Mouse (Mus musculus): ENCODE results near the gene Wdtc1. TPM values are rescaled to one million over a fixed set of nuclear protein-coding genes. Genes with fewer than 3 reads are reported as not detected.
A peak's percentile ranks its signal among the peaks of the same experiment; 100 is the strongest.

Wdtc1 gene
- total and polyA plus RNA-seq, 3 experiments = 13.2 to 35.3 TPM; not detected in 1

GRCm38 (mm10) chr4:133379861-133380260, 26.6 kb upstream of the Wdtc1 start:
- TF ChIP-seq MEF2A (IDR thresholded peaks at IDR 0.05; ENCODE audit: extremely low read depth, insufficient replicate concordance, low read depth, low read length, poor library complexity, severe bottlenecking) (no peak), JUND (IDR thresholded peaks at IDR 0.05; ENCODE audit: low read depth, low read length) (no peak), UBTF (IDR thresholded peaks at IDR 0.05; ENCODE audit: borderline replicate concordance, insufficient read depth, low read depth, low read length) (no peak), MYB (IDR thresholded peaks at IDR 0.05; ENCODE audit: low read depth, low read length) (no peak)
- Histone ChIP-seq H3K36me3 (ENCODE audit: control insufficient read depth in 1 of 2, insufficient read depth in 2 of 2, low read length in 2 of 2) (peaks cover 0 to 31% of the 10 kb centered on the region in 2 experiments; a peak in 2 of 4 replicates), H3K4me3 (ENCODE audit: control insufficient read depth in 1 of 2, insufficient read depth in 1 of 2, low read depth in 2 of 2, low read length in 2 of 2) (no peak overlapping the region), H3K27me3 (ENCODE audit: control insufficient read depth in 1 of 2, insufficient read depth in 2 of 2, low read length in 2 of 2) (no peaks in the 10 kb centered on the region), H3K9me3 (replicated peaks; ENCODE audit: insufficient read depth, low read length) (no peaks in the 10 kb centered on the region), H3K4me1 (ENCODE audit: control insufficient read depth in 1 of 2, insufficient read depth in 2 of 2, low read length in 2 of 2) (peaks cover 29 to 36% of the 10 kb centered on the region in 2 experiments), H3K79me2 (ENCODE audit: control insufficient read depth, insufficient read depth, low read length, poor library complexity) (peaks cover 10% of the 10 kb centered on the region; the same call in 1 of the 2 replicates), H3K9ac (ENCODE audit: control insufficient read depth, low read depth, low read length, poor library complexity, severe bottlenecking) (no peak overlapping the region), H3K27ac (ENCODE audit: control insufficient read depth, low read depth, low read length) (no peak overlapping the region)
- DNase-seq (ENCODE audit: low read depth, low spot score) = no peak

DNA sequence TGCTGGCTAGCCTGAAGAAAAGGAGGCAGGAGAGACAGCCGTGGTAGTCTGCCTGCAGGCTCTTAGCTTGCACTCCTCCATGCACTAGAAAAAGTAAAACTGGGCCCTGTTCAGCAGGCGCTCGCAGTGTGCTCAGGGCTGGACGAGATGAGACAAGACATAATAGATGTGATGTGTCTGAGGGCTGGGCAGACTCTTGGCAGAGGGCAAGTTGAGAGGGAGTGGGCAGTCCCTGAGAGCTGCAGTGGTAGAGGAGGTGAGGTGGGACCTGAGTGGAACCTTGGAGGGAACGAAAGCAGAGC, 25.7 kb upstream of the Wdtc1 start:
- H3K4me3 ChIP-seq (ENCODE audit: control insufficient read depth in 1 of 2, insufficient read depth in 1 of 2, low read depth in 2 of 2, low read length in 2 of 2) = no peak overlapping the region
- no peak for TF ChIP-seq MXI1 (IDR thresholded peaks at IDR 0.05; ENCODE audit: low read depth, low read length)
- no peak for TF ChIP-seq POLR2A (IDR thresholded peaks at IDR 0.05; ENCODE audit: control insufficient read depth in 1 of 2, insufficient read depth in 1 of 2, low read depth in 1 of 2, low read length in 2 of 2, poor library complexity in 1 of 2)
- no peak for TF ChIP-seq ELF1 (IDR thresholded peaks at IDR 0.05; ENCODE audit: low read depth, low read length)
- H3K4me1 ChIP-seq (ENCODE audit: control insufficient read depth in 1 of 2, insufficient read depth in 2 of 2, low read length in 2 of 2) = peaks cover 35 to 40% of the 10 kb centered on the region in 2 experiments
- peak overlapping the region; percentile 67 for H3K27ac ChIP-seq (ENCODE audit: control insufficient read depth, low read depth, low read length)
- DNase-seq (ENCODE audit: low read depth, low spot score) = no peak
- H3K9me3 ChIP-seq (replicated peaks; ENCODE audit: insufficient read depth, low read length) = no peaks in the 10 kb centered on the region
- H3K27me3 ChIP-seq (ENCODE audit: control insufficient read depth in 1 of 2, insufficient read depth in 2 of 2, low read length in 2 of 2) = no peaks in the 10 kb centered on the region
- no peak overlapping the region for H3K9ac ChIP-seq (ENCODE audit: control insufficient read depth, low read depth, low read length, poor library complexity, severe bottlenecking)
- H3K79me2 ChIP-seq (ENCODE audit: control insufficient read depth, insufficient read depth, low read length, poor library complexity) = peaks cover 13% of the 10 kb centered on the region; the same call in 1 of the 2 replicates
- peaks cover 0 to 35% of the 10 kb centered on the region in 2 experiments; a peak in 2 of 4 replicates for H3K36me3 ChIP-seq (ENCODE audit: control insufficient read depth in 1 of 2, insufficient read depth in 2 of 2, low read length in 2 of 2)

- H3K4me1 ChIP-seq (ENCODE audit: control insufficient read depth in 1 of 2, insufficient read depth in 2 of 2, low read length in 2 of 2) = peaks cover 41 to 45% of the 10 kb centered on the region in 2 experiments
- peak; percentile 83 for DNase-seq (ENCODE audit: low read depth, low spot score)
- H3K27me3 ChIP-seq (ENCODE audit: control insufficient read depth in 1 of 2, insufficient read depth in 2 of 2, low read length in 2 of 2) = no peaks in the 10 kb centered on the region
- peak overlapping the region; percentile 67 for H3K27ac ChIP-seq (ENCODE audit: control insufficient read depth, low read depth, low read length)
- TF ChIP-seq SMC3 (IDR thresholded peaks at IDR 0.05; ENCODE audit: low read depth, low read length) (no peak), ETS1 (IDR thresholded peaks at IDR 0.05; ENCODE audit: low read depth, low read length) (0 out of 2 replicates have a peak, but pooled peaks have one; percentile 24), TCF12 (IDR thresholded peaks at IDR 0.05; ENCODE audit: low read depth, low read length) (peak; percentile 33; the same call in 1 of the 2 replicates), ZKSCAN1 (IDR thresholded peaks at IDR 0.05; ENCODE audit: low read depth, low read length) (no peak), TAL1 (IDR thresholded peaks at IDR 0.05; ENCODE audit: low read length) (no peak), EP300 (IDR thresholded peaks at IDR 0.05; ENCODE audit: low read depth in 1 of 2, low read length in 2 of 2) (peak; percentile 9 to 51; a peak in 3 of 4 replicates), SIN3A (IDR thresholded peaks at IDR 0.05; ENCODE audit: low read length) (peak; percentile 45; the same call in 1 of the 2 replicates), UBTF (IDR thresholded peaks at IDR 0.05; ENCODE audit: borderline replicate concordance, insufficient read depth, low read depth, low read length) (peak; percentile 58; the same call in 1 of the 2 replicates), GATA1 (IDR thresholded peaks at IDR 0.05; ENCODE audit: low read depth, low read length) (peak; percentile 38; the same call in 1 of the 2 replicates), BHLHE40 (IDR thresholded peaks at IDR 0.05; ENCODE audit: borderline replicate concordance, low read depth, low read length) (no peak), USF2 (IDR thresholded peaks at IDR 0.05; ENCODE audit: borderline replicate concordance in 1 of 2, insufficient read depth in 1 of 2, low read depth in 1 of 2, low read length in 2 of 2) (no peak)
- H3K4me3 ChIP-seq (ENCODE audit: control insufficient read depth in 1 of 2, insufficient read depth in 1 of 2, low read depth in 2 of 2, low read length in 2 of 2) = peak overlapping the region in 1 of 2 experiments; percentile 17; a peak in 2 of 4 replicates
- H3K36me3 ChIP-seq (ENCODE audit: control insufficient read depth in 1 of 2, insufficient read depth in 2 of 2, low read length in 2 of 2) = peaks cover 0 to 40% of the 10 kb centered on the region in 2 experiments; a peak in 2 of 4 replicates
- H3K79me2 ChIP-seq (ENCODE audit: control insufficient read depth, insufficient read depth, low read length, poor library complexity) = peaks cover 14% of the 10 kb centered on the region; the same call in 1 of the 2 replicates
- peak overlapping the region; percentile 56 for H3K9ac ChIP-seq (ENCODE audit: control insufficient read depth, low read depth, low read length, poor library complexity, severe bottlenecking)
- H3K9me3 ChIP-seq (replicated peaks; ENCODE audit: insufficient read depth, low read length) = no peaks in the 10 kb centered on the region
Measured at GRCm38 (mm10) chr4:133378236-133379045, 25.2 kb upstream of the Wdtc1 start.

Measured in MEL (cell line).